Mouse (Mus musculus) bone marrow macrophage, adult 2 months (primary cell): ENCODE results near the gene Tubg2.

ENCODE experiments used
- CTCF ChIP-seq: IDR thresholded peaks from 2 replicates; pipeline ENCODE4 v1.5.1; 2012; ENCODE audit warnings: low read depth, mild to moderate bottlenecking, low read length, moderate library complexity
- POLR2A ChIP-seq: IDR thresholded peaks from 2 replicates; pipeline ENCODE4 v1.6.1; 2012; ENCODE audit warnings: mild to moderate bottlenecking, low read depth, low read length, borderline replicate concordance

- TF ChIP-seq CTCF (peak; percentile 5; the same call in 1 of the 2 replicates), POLR2A (no peak)
Measured at GRCm38 (mm10) chr11:101164677-101165580, 9.2 kb downstream of the Tubg2 start.
